Mouse (Mus musculus) cerebellum, adult 2 months (tissue): ENCODE data around the gene Mlh1.

ENCODE experiments used
- CTCF ChIP-seq: fragments of 200-500 bp; IDR thresholded peaks from 2 replicates; pipeline ENCODE4 v1.5.1; 2011; ENCODE audit warnings: low read depth, mild to moderate bottlenecking, control low read depth, low read length, moderate library complexity, borderline replicate concordance; ENCODE audit not compliant: insufficient read depth
- POLR2A ChIP-seq: fragments of 200-500 bp; IDR thresholded peaks from 2 replicates; pipeline ENCODE4 v1.6.1; 2011; ENCODE audit warnings: low read length, control low read depth, borderline replicate concordance; ENCODE audit not compliant: insufficient read depth

DNA sequence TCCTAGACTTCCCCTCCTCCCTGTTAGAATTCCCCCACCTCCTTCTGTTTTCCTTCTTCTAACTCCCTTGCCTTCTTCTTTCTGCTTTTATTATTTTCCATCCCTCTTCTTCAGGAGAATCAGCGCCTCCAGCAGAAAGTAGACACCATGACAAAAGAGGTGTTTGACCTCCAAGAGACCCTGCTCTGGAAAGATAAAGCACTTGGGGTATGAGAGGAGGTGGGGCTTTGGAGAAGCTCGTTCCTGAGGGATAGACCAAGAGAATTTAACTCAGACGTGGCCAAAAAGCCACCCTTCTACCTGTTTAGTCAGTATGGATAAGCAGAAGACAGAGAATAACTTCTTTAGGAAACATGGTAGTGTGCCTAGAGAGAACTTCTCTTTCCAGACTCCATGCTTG, 63.9 kb downstream of the Mlh1 start:
- no peak for TF ChIP-seq CTCF
- no peak for TF ChIP-seq POLR2A
